Mouse (Mus musculus) skeletal muscle tissue, adult 2 months (tissue): ENCODE results near the gene Pfkm.

Experiments
- DNase-seq: peaks from one replicate; pipeline ENCODE4 v3.0.0-alpha.2; 2012; ENCODE audit warnings: low read depth, low spot score

Pfkm gene

DNA sequence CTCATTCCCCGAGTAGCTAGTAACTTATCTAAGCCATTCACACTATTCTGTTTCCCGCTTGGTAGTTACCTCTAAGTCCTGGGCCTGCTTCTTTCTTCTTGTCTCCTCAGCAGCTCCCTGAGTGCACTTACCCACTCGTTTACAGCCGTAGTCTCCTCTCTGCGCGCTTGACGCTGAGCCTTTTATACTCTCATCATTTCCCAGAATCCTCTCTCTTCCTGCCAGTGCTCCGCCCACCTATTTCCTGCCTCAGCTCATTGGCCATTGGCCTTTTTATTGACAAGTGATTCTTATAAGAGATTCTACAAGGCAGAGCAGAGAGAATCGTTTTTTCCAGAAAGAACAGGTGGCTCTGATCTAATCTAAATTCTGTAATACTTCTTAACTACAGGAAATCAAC is 6.1 kb downstream of the Pfkm start:
- no peak for DNase-seq

GRCm38 (mm10) chr15:98102401-98102800 is 10.0 kb downstream of the Pfkm start:
- no peak for DNase-seq

- no peak for DNase-seq
Observed at GRCm38 (mm10) chr15:98106506-98106905, 14.1 kb downstream of the Pfkm start.

DNA sequence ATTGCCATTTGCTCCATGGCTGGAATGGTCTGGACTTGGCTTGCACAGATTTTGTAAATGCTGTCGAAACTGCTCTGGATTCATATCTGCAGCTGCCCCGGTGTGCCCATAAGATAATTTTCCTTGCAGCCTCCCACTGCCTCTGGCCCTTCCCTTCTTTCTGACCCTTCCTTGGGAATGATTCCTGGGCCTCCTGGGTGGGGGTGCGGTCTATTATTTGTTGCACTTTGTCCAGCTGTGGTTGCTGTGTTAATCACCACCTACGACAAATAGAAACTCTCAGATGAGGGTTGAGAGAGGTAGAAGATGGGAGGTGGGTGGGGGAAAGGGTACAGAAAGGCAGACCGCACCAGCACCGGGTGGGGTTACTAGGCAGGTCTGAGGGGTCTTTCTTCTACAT is 14.8 kb downstream of the Pfkm start:
- DNase-seq, result no peak

GRCm38 (mm10) chr15:98107703-98108296 is 15.4 kb downstream of the Pfkm start:
- DNase-seq, result no peak

DNA sequence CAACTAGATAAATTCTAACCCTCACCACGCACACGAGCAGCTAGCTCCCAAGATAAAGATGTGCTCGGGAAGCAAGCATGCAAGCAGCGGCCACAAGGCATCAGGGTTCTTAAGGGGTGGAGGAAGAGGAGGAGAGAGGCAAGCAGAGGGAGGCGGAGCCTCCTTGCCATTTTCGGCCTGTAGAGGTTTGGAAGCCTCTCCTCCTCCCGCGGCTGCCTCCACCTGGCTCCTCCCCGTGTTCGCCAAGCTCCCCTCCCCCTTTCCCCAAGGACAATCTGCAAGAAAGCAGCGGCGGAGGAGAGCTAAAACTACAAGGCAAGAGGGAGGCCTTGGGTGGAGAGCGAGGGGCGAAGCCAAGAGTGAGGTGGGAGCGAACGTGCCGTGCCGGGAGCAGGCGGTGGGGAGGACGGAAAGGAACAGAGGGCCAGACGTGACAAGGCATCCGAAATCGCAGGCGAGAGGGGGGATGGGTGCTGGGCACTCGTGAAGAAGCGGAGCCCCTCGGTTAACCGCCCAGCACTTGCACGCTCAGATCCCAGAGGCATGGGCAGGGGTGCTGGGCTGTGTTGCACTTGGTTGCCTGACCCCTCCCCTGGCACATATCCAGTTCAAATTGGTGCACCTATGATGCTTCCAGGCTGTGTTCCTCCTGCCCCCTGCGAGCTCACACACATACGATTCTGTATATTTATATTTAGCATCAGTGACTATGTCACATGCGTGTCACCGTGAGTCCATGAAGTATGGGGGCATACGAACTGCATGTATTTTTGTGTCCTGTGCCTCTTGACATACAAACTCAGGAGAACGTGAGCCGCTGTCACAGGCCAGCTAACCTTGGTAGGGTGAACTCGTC is 16.1 kb downstream of the Pfkm start:
- DNase-seq, result peak; percentile 91

GRCm38 (mm10) chr15:98111791-98112190 is 19.4 kb downstream of the Pfkm start:
- DNase-seq, result peak; percentile 97

DNA sequence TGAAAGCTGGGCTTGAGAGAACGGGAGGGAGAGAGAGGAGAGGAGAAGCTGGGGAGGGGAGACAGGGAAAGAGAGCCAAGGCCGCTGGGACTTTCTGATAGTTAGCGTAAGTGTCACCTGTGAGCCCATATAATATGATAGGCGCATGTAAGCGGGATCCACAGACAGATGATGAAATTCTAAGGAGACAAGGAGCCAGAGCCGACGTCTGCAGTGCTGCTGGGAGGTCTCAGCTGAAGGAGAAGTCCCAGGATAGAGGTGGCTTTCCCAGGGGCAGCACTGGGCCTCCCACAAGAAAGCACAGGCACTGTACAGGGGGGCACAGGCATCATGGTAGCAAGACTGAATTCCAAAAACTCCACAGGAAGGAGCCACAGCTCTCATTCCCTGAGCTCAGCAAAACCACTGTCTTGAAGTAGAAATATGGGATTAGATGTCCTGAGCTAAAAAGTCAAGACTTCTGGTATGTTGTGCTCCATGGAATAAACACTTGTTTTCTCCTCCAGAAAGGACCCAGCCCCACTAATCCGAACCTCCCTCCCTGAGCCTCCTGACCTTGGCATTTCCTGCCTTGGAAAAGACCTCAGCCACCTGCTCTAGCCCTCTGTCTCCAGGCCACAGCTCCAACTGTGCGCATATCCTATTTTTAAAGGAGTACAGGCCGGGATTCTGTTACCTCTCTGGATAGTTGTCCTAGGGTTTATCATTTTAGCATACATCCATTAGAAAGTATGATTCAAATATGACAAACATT is 21.9 kb downstream of the Pfkm start:
- DNase-seq, result peak; percentile 93

DNA sequence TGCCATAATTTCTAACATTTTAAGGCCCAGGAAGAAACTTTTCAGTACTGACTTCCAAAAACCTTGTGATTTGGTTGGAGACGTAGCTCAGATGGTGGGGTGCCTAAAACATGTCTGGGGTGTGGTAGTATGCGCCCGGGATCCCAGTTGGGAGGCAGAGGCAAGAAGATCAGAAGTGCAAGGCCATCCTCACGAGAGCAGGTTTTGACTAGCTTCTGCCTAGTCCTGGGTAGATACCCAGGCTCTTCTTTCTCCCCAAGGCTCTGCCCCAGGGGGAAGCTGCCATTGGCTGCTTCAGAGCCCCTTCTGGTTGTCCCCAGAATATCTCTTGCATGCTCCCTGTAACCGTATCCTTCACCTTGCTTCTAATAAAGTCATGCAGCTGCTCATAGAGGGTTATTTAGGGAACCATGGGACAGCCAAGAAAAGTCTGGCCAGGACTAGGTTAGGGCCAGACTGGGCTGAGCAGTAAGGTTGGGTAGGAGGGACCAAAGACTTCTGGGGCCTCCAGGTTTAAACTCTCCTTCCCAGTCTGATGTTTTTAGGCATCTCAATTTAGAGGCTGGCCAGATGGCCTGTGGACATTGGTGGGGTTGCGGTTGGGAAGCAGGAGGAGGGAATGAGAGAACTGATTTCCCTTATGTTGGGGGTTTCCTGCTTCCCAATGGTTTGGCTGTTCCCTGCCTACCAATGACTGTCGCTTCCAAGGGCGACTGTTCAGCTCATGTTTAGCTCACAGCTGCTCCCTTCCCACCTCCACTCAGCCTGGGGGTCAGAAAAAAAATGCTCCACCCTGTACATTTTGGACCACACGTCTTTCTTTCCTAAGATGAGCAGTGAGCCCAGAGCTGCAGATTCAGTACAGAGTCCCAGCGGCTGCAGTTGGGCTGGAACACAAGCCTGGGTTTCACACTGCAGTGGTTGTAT is 22.7 kb downstream of the Pfkm start:
- DNase-seq, result peak; percentile 96

- DNase-seq, result no peak
Observed at GRCm38 (mm10) chr15:98115779-98116163, 23.4 kb downstream of the Pfkm start.

DNA sequence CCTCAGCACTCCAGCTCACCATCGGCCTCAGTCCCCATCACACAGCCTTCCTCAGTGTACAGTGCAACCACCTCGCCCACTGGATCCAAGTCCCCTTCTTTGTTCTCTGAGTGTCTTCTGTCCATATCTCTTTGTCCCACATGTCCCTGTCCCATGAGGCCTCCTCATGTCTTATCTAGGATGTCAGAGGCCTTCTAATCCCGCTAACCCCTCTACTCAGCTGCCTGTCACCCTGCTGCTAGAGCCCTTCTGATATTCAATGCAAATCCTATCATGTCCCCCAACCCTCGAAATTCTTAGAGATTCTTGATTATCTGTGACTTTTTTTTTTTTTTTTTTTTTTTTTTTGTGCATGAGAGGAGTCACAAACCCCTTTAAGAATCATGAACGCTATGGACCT is 23.9 kb downstream of the Pfkm start:
- DNase-seq, result peak; percentile 18

GRCm38 (mm10) chr15:98119363-98119762 is 27.0 kb downstream of the Pfkm start:
- DNase-seq, result peak; percentile 94

- peak; percentile 24 for DNase-seq
Observed at GRCm38 (mm10) chr15:98120831-98121230, 28.4 kb downstream of the Pfkm start.

DNA sequence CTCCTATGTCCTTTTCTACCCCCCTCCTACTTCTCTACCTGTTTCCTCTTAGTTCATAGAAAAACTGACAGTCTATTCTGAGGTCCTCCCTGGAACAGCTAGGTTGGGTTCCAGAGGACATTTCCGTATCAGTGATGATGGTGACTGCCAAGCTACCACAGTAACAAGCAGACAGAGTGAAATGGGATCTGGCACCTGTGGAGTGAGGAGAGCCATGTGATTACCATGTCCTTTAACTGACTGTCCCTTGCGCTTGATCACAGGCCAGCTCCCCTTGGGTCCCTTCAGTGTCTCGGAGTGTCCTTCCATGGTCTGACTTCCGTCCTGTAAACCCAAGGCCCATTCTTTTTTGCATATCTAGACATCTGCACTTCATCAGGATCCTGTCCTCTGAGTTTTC is 38.6 kb downstream of the Pfkm start:
- DNase-seq, result peak; percentile 93

- no peak for DNase-seq
Observed at GRCm38 (mm10) chr15:98131451-98131850, 39.1 kb downstream of the Pfkm start.

GRCm38 (mm10) chr15:98131942-98132655 is 39.7 kb downstream of the Pfkm start:
- no peak for DNase-seq

DNA sequence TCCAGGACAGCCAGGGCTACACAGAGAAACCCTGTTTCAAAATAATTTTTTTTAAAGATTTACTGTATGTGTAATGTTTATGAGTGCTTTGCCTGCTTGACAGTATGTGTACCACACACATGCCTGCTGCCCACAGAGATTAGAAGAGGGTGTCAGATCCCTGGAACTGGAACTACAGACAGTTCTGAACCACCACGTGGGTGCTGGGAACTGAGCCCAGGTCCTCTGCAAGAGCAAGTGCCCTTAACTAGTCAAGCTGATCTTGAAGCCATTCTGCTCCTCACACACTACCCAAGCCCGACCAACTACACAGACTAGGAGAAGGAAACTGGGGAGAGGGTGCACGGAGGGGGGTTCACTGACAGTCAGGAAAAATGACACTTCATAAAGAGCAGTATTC is 41.1 kb downstream of the Pfkm start:
- peak; percentile 76 for DNase-seq

- no peak for DNase-seq
Observed at GRCm38 (mm10) chr15:98134034-98134433, 41.6 kb downstream of the Pfkm start.

DNA sequence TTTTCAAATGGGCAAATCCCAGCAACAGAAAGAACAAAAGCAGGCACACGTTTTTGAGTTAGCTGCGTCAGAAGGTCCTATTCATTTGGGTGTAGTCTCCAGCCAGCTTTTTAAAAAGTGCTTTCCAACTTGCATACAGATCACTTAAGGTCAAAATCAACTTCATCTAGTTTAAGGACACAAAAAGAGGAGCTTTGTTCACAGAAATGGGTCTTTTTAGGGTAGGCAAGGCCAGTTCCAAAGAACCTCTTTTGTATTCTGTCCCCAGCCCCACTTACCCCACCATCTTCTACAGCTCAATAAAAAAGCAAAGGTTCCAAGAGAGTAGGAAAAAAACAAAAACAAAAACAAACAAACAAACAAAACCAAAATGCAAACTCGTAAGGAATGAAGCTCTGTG is 42.3 kb downstream of the Pfkm start:
- no peak for DNase-seq

- DNase-seq, result no peak
Observed at GRCm38 (mm10) chr15:98135671-98136070, 43.3 kb downstream of the Pfkm start.

- DNase-seq, result no peak
Observed at GRCm38 (mm10) chr15:98136871-98137270, 44.5 kb downstream of the Pfkm start.
